Mouse (Mus musculus) kidney, adult 2 months (tissue): ENCODE data around the gene Dnajc7.

Experiments used
- CTCF ChIP-seq: fragments of 200-500 bp; conservative IDR thresholded peaks from 2 replicates; pipeline ENCODE4 v1.5.1; 2011; ENCODE audit warnings: low read depth, mild to moderate bottlenecking, control low read depth, low read length, moderate library complexity, mixed read lengths; ENCODE audit not compliant: insufficient read depth, insufficient read length
- POLR2A ChIP-seq: fragments of 200-500 bp; IDR thresholded peaks from one replicate; pipeline ENCODE4 v1.6.1; 2011; ENCODE audit warnings: low read depth, low read length, control low read depth

GRCm38 (mm10) chr11:100555583-100555982, 64.4 kb downstream of the Dnajc7 start:
- TF ChIP-seq POLR2A (no peak), CTCF (peak; percentile 81)
